Mouse (Mus musculus) testis, adult 2 months (tissue): ENCODE data around the gene Aars2.

Source experiments
- CTCF ChIP-seq: fragments of 200-500 bp; IDR thresholded peaks from 2 replicates; pipeline ENCODE4 v1.5.1; 2012; ENCODE audit warnings: low read depth, mild to moderate bottlenecking, inconsistent platforms, low read length, moderate library complexity; ENCODE audit not compliant: control insufficient read depth, insufficient read depth, insufficient replicate concordance
- POLR2A ChIP-seq: fragments of 200-500 bp; IDR thresholded peaks from 2 replicates; pipeline ENCODE4 v1.6.1; 2012; ENCODE audit warnings: low read depth, mild to moderate bottlenecking, inconsistent platforms, low read length, moderate library complexity; ENCODE audit not compliant: control insufficient read depth

DNA sequence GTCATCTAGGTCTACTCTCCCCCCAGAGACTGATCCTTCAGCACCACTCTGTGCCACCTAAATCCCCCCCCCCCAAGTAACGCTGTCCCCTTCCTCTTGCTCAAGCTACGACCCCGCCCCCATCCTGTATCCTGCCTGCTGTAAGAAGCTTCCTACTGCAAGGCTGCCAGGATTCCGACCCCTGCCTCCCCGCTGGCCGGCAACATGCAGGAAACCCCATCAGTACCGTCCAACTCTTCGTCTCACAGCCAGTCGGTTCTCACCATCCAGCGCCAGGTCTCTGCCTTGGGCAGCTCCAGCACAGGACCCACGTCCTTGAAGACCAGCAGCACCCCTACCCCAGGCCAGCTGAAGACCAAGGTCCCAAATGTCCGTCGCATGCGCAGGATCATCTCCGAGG lies 26.3 kb downstream of the Aars2 start:
- TF ChIP-seq CTCF (no peak), POLR2A (no peak)
